Mouse (Mus musculus) CH12.LX (cell line): ENCODE results near the gene Ift81. TPM values are rescaled to one million over a fixed set of nuclear protein-coding genes. Genes with fewer than 3 reads are reported as not detected.

Source experiments
- DNase-seq: peaks from one replicate; pipeline ENCODE4 v3.0.0-alpha.2; 2013; ENCODE audit errors: extremely low read depth
- H3K27ac ChIP-seq: 2 replicates; pipeline ENCODE4 v1.5.1; 2012; ENCODE audit warnings: low read depth, mild to moderate bottlenecking, control low read depth, moderate library complexity; ENCODE audit not compliant: insufficient read depth
- H3K27me3 ChIP-seq: replicated peaks from 2 replicates; pipeline ENCODE3; 2012; ENCODE audit warnings: inconsistent platforms
- H3K36me3 ChIP-seq, 2 experiments: replicated peaks in 1 of 2; 2 replicates each; pipeline versions ENCODE3 to v1.6.1; 2012; ENCODE audit warnings: inconsistent platforms in 1 of 2, low read length in 1 of 2, mild to moderate bottlenecking in 1 of 2, mixed read lengths in 1 of 2, moderate library complexity in 1 of 2; ENCODE audit not compliant: control insufficient read depth in 1 of 2, insufficient read depth in 1 of 2
- H3K4me1 ChIP-seq, 2 experiments: 2 replicates each; pipeline ENCODE4 v1.6.1; 2012; ENCODE audit warnings: inconsistent platforms in 1 of 2, moderate library complexity in 1 of 2; ENCODE audit not compliant: insufficient read depth in 2 of 2, control insufficient read depth in 1 of 2
- H3K4me2 ChIP-seq: 2 replicates; pipeline ENCODE4 v1.6.1; 2012; ENCODE audit warnings: low read depth, mild to moderate bottlenecking, control low read depth; ENCODE audit not compliant: poor library complexity, insufficient read depth, severe bottlenecking
- H3K4me3 ChIP-seq, 3 experiments: fragments of 150-350 bp in 1 of 3; sonication (generic) in 1 of 3; replicated peaks in 1 of 3; 2 replicates each; pipeline versions ENCODE3 to v1.5.1; 2011 to 2012; ENCODE audit warnings: low read depth in 2 of 3, low read length in 2 of 3, mild to moderate bottlenecking in 2 of 3, moderate library complexity in 2 of 3, control low read depth in 1 of 3, improper control_type of control experiment in 1 of 3, inconsistent platforms in 1 of 3, mixed read lengths in 1 of 3; ENCODE audit not compliant: poor library complexity in 1 of 3
- H3K79me2 ChIP-seq: replicated peaks from 2 replicates; pipeline ENCODE4 v1.6.1; 2012; ENCODE audit warnings: mild to moderate bottlenecking, moderate library complexity; ENCODE audit not compliant: control insufficient read depth, poor library complexity, insufficient read depth, severe bottlenecking; ENCODE audit errors: extremely low read depth
- H3K9ac ChIP-seq: 2 replicates; pipeline ENCODE4 v1.6.1; 2012; ENCODE audit warnings: low read depth, mild to moderate bottlenecking, control low read depth, moderate library complexity; ENCODE audit not compliant: insufficient read depth
- H3K9me3 ChIP-seq: replicated peaks from 2 replicates; pipeline ENCODE3; 2012; ENCODE audit warnings: low read length, inconsistent platforms, mixed read lengths
- CTCF ChIP-seq, 2 experiments: IDR thresholded peaks in 1 of 2; conservative IDR thresholded peaks in 1 of 2; 2 replicates each; pipeline ENCODE4 v1.5.1; 2011 to 2012; ENCODE audit warnings: low read depth in 2 of 2, low read length in 2 of 2, improper control_type of control experiment in 1 of 2, inconsistent platforms in 1 of 2, mild to moderate bottlenecking in 1 of 2, moderate library complexity in 1 of 2
- E2F4 ChIP-seq: IDR thresholded peaks from 2 replicates; pipeline ENCODE4 v1.6.1; 2011; ENCODE audit warnings: low read depth, low read length, improper control_type of control experiment; ENCODE audit not compliant: insufficient replicate concordance
- ELF1 ChIP-seq: IDR thresholded peaks from 2 replicates; pipeline ENCODE4 v1.6.1; 2014; ENCODE audit warnings: low read depth, mild to moderate bottlenecking, inconsistent platforms, low read length, improper control_type of control experiment
- IRF4 ChIP-seq: IDR thresholded peaks from 2 replicates; pipeline ENCODE4 v1.6.1; 2014; ENCODE audit warnings: low read depth, mild to moderate bottlenecking, inconsistent platforms, low read length, improper control_type of control experiment
- JUN ChIP-seq: IDR thresholded peaks from 2 replicates; pipeline ENCODE4 v1.6.1; 2011; ENCODE audit warnings: low read depth, mild to moderate bottlenecking, low read length, improper control_type of control experiment, moderate library complexity; ENCODE audit not compliant: insufficient read depth
- KAT2A ChIP-seq: IDR thresholded peaks from 2 replicates; pipeline ENCODE4 v1.6.1; 2012; ENCODE audit warnings: low read length, improper control_type of control experiment, inconsistent platforms; ENCODE audit not compliant: insufficient replicate concordance
- MXI1 ChIP-seq: IDR thresholded peaks from 2 replicates; pipeline ENCODE4 v1.6.1; 2011; ENCODE audit warnings: mild to moderate bottlenecking, low read depth, low read length, improper control_type of control experiment
- NELFE ChIP-seq: IDR thresholded peaks from 2 replicates; pipeline ENCODE4 v1.6.1; 2011; ENCODE audit warnings: low read depth, low read length, improper control_type of control experiment
- PAX5 ChIP-seq: IDR thresholded peaks from 2 replicates; pipeline ENCODE4 v1.6.1; 2012; ENCODE audit warnings: low read length, inconsistent platforms, mixed read lengths
- RCOR1 ChIP-seq: conservative IDR thresholded peaks from 2 replicates; pipeline ENCODE4 v1.6.1; 2012; ENCODE audit warnings: low read depth, mild to moderate bottlenecking, inconsistent platforms, low read length, improper control_type of control experiment
- SIN3A ChIP-seq: IDR thresholded peaks from 2 replicates; pipeline ENCODE4 v1.6.1; 2012; ENCODE audit warnings: low read length, improper control_type of control experiment, inconsistent platforms
- SMC3 ChIP-seq: IDR thresholded peaks from 2 replicates; pipeline ENCODE4 v1.6.1; 2011; ENCODE audit warnings: low read depth, low read length, improper control_type of control experiment
- TCF12 ChIP-seq: IDR thresholded peaks from 2 replicates; pipeline ENCODE4 v1.6.1; 2014; ENCODE audit warnings: low read depth, mild to moderate bottlenecking, inconsistent platforms, low read length, improper control_type of control experiment
- UBTF ChIP-seq: IDR thresholded peaks from 2 replicates; pipeline ENCODE4 v1.6.1; 2012; ENCODE audit warnings: low read depth, mild to moderate bottlenecking, inconsistent platforms, low read length, improper control_type of control experiment, moderate library complexity
- USF1 ChIP-seq: IDR thresholded peaks from 2 replicates; pipeline ENCODE4 v1.6.1; 2014; ENCODE audit warnings: low read depth, mild to moderate bottlenecking, inconsistent platforms, low read length, improper control_type of control experiment
- ZKSCAN1 ChIP-seq: IDR thresholded peaks from 2 replicates; pipeline ENCODE4 v1.6.1; 2012; ENCODE audit warnings: low read depth, inconsistent platforms, low read length, improper control_type of control experiment, borderline replicate concordance
- ZMIZ1 ChIP-seq: IDR thresholded peaks from 2 replicates; pipeline ENCODE4 v1.6.1; 2012; ENCODE audit warnings: low read depth, mild to moderate bottlenecking, inconsistent platforms, low read length, improper control_type of control experiment
- dilution Hi-C: fragments of 300-500 bp; cut with MboI; formaldehyde crosslinking; loops from 2 replicates; pipeline ENCODE4 v1.14.3; 2020; ENCODE audit warnings: low sequenced_read_pairs; ENCODE audit not compliant: extremely low pct_unique_long_range_greater_than_20kb, extremely low pct_ligation_motif_present
- in situ Hi-C: fragments of 300-500 bp; cut with MboI; formaldehyde crosslinking; loops from 3 replicates; pipeline ENCODE4 v1.14.3; 2019; ENCODE audit warnings: low sequenced_read_pairs, low pct_ligation_motif_present, low pct_unique_long_range_greater_than_20kb, mixed read lengths
- polyA plus RNA-seq: library from polyadenylated mRNA; unstranded; fragments of >175 nt; gene quantifications from 2 replicates; pipeline ENCODE4 v1.2.1, GENCODE M21; 2012; ENCODE audit warnings: low read depth; ENCODE audit not compliant: insufficient read length
- total RNA-seq, 2 experiments: library from RNA; depleted of rRNA; stranded (reverse); fragments of 300-350 nt in 1 of 2; fragments of >200 nt in 1 of 2; gene quantifications; 2 replicates each; pipeline ENCODE4 v1.2.3; 2012 to 2014

Ift81 gene
- total and polyA plus RNA-seq, 3 experiments: 3.1 to 5.0 (median 4.1) TPM

DNA sequence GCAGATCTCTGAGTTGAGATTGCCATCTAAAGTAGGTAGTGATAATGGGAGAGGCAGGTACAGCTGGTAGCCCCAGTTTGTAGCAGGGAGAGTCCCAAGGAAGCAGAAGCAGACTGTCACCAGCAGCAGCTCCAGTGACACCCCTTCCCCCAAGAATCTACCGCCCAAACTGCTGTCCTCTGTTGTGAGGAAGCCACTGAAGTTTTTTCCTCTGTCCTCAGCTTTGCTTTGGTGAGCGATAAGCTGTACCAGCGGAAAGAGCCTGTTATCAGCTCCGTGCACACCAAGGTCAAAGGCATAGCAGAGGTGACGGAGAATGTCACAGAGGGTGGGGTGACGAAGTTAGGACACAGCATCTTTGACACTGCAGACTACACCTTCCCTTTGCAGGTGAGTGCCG is 38.2 kb upstream of the Ift81 start:
- no peaks in the 10 kb centered on the region for H3K79me2 ChIP-seq
- H3K9me3 ChIP-seq: peaks cover 3% of the 10 kb centered on the region
- H3K36me3 ChIP-seq: no peaks in the 10 kb centered on the region
- TF ChIP-seq ZMIZ1 (no peak), SMC3 (no peak), TCF12 (no peak), CTCF (conservative IDR thresholded peaks at IDR 0.05 in 1 of 2, IDR thresholded peaks at IDR 0.05 in 1 of 2; ENCODE audit: low read depth in 2 of 2, low read length in 2 of 2) (no peak), MXI1 (no peak), JUN (no peak), E2F4 (no peak), ZKSCAN1 (no peak), USF1 (no peak)
- no peak overlapping the region for H3K4me3 ChIP-seq
- peaks cover 2 to 24% of the 10 kb centered on the region in 2 experiments; a peak in 2 of 4 replicates for H3K4me1 ChIP-seq
- H3K9ac ChIP-seq: no peak overlapping the region
- peak; percentile 30 for DNase-seq
- H3K4me2 ChIP-seq: no peak overlapping the region
- in situ Hi-C loops (no loop called here), dilution Hi-C loops (no loop called here)
- no peak overlapping the region for H3K27ac ChIP-seq
- no peaks in the 10 kb centered on the region for H3K27me3 ChIP-seq

- Histone ChIP-seq H3K4me2 (no peak overlapping the region), H3K4me3 (no peak overlapping the region), H3K9ac (no peak overlapping the region), H3K4me1 (peaks cover 2 to 30% of the 10 kb centered on the region in 2 experiments; a peak in 2 of 4 replicates), H3K9me3 (peaks cover 3% of the 10 kb centered on the region), H3K79me2 (no peaks in the 10 kb centered on the region), H3K27me3 (no peaks in the 10 kb centered on the region), H3K27ac (no peak overlapping the region), H3K36me3 (no peaks in the 10 kb centered on the region)
- dilution Hi-C loops (no loop called here), in situ Hi-C loops (no loop called here)
- no peak for DNase-seq
- TF ChIP-seq UBTF: no peak
- no peak for TF ChIP-seq PAX5
- no peak for TF ChIP-seq SIN3A
- no peak for TF ChIP-seq ELF1
- no peak for TF ChIP-seq NELFE
- TF ChIP-seq RCOR1: no peak
- TF ChIP-seq JUN: no peak
- no peak for TF ChIP-seq KAT2A
- TF ChIP-seq TCF12: no peak
- no peak for TF ChIP-seq USF1
- TF ChIP-seq E2F4: no peak
- TF ChIP-seq IRF4: no peak
These were observed 35.8 kb upstream of the Ift81 start for GRCm38 (mm10) chr5:122650100-122650499.
